Mouse (Mus musculus) liver, adult 2 months (tissue): Measurements from ENCODE around the gene BC005624. TPM values are rescaled to one million over a fixed set of nuclear protein-coding genes. Genes with fewer than 3 reads are reported as not detected.

Experiments used
- DNase-seq: peaks from one replicate; pipeline ENCODE4 v3.0.0-alpha.2; 2011; ENCODE audit warnings: low read depth, low spot score; ENCODE audit errors: extremely low read depth
- H3K27ac ChIP-seq: fragments of 200-500 bp; replicated peaks from 2 replicates; pipeline ENCODE4 v1.5.1; 2012; ENCODE audit warnings: low read depth, mild to moderate bottlenecking, control low read depth, inconsistent platforms, low read length; ENCODE audit not compliant: insufficient read depth
- H3K27me3 ChIP-seq: fragments of 200-500 bp; 2 replicates; pipeline ENCODE4 v1.6.1; 2012; ENCODE audit warnings: mild to moderate bottlenecking, moderate library complexity, low read length, inconsistent platforms; ENCODE audit not compliant: control insufficient read depth, insufficient read depth
- H3K36me3 ChIP-seq: fragments of 200-500 bp; 2 replicates; pipeline ENCODE4 v1.6.1; 2012; ENCODE audit warnings: low read length, inconsistent platforms; ENCODE audit not compliant: control insufficient read depth, insufficient read depth
- H3K4me1 ChIP-seq: fragments of 200-500 bp; 2 replicates; pipeline ENCODE4 v1.6.1; 2011; ENCODE audit warnings: low read length; ENCODE audit not compliant: control insufficient read depth, insufficient read depth
- H3K4me3 ChIP-seq: fragments of 200-500 bp; 2 replicates; pipeline ENCODE4 v1.5.1; 2011; ENCODE audit warnings: low read depth, mild to moderate bottlenecking, control low read depth, low read length, moderate library complexity; ENCODE audit not compliant: insufficient read depth
- H3K79me2 ChIP-seq: fragments of 200-500 bp; 2 replicates; pipeline ENCODE4 v1.6.1; 2012; ENCODE audit warnings: inconsistent platforms, mild to moderate bottlenecking, low read length, moderate library complexity; ENCODE audit not compliant: control insufficient read depth, insufficient read depth
- H3K9ac ChIP-seq: fragments of 200-500 bp; 2 replicates; pipeline ENCODE4 v1.6.1; 2012; ENCODE audit warnings: low read depth, mild to moderate bottlenecking, control low read depth, inconsistent platforms, low read length
- CTCF ChIP-seq: fragments of 200-500 bp; IDR thresholded peaks from 2 replicates; pipeline ENCODE4 v1.5.1; 2011; ENCODE audit warnings: low read depth, low read length, control low read depth
- POLR2A ChIP-seq: fragments of 200-500 bp; IDR thresholded peaks from 2 replicates; pipeline ENCODE4 v1.6.1; 2011; ENCODE audit warnings: low read length, control low read depth; ENCODE audit not compliant: insufficient read depth; ENCODE audit errors: extremely low read depth
- WGBS: fragments of 180-500 bp; shearing (Covaris S2); methylation state at CpG from one replicate; pipeline ENCODE4 v1.1.7; 2018; 5-methylcytosine and 5-hydroxymethylcytosine counted together
- polyA plus RNA-seq: library from polyadenylated mRNA; depleted of rRNA; stranded (reverse); fragments of >200 nt; gene quantifications from 2 replicates; pipeline ENCODE4 v1.2.3, GENCODE M21; 2012
- total RNA-seq: library from RNA; depleted of rRNA; stranded (reverse); fragments of >200 nt; gene quantifications from 2 replicates; pipeline ENCODE4 v1.2.3, GENCODE M21; 2014

Gene BC005624
- total and polyA plus RNA-seq, 2 experiments: 11.7 to 16.6 TPM

- 79% methylated on average over 5 of the region's 5 CpGs for WGBS
- no peak for TF ChIP-seq CTCF
- no peak for TF ChIP-seq POLR2A
- no peak overlapping the region for H3K4me3 ChIP-seq
- H3K4me1 ChIP-seq: no peaks in the 10 kb centered on the region
- H3K27ac ChIP-seq: no peak overlapping the region
- no peaks in the 10 kb centered on the region for H3K27me3 ChIP-seq
- DNase-seq: no peak
- H3K79me2 ChIP-seq: no peaks in the 10 kb centered on the region
- H3K36me3 ChIP-seq: no peaks in the 10 kb centered on the region
- no peak overlapping the region for H3K9ac ChIP-seq
Observed at GRCm38 (mm10) chr2:31006434-31006833, 24.4 kb upstream of the BC005624 start.

GRCm38 (mm10) chr2:31005453-31005852 is 23.5 kb upstream of the BC005624 start:
- Histone ChIP-seq H3K27me3 (no peaks in the 10 kb centered on the region), H3K4me1 (no peaks in the 10 kb centered on the region), H3K36me3 (no peaks in the 10 kb centered on the region), H3K4me3 (no peak overlapping the region), H3K27ac (no peak overlapping the region), H3K9ac (no peak overlapping the region), H3K79me2 (no peaks in the 10 kb centered on the region)
- no peak for TF ChIP-seq POLR2A
- TF ChIP-seq CTCF: no peak
- DNase-seq: no peak
- 90% methylated on average over 2 of the region's 2 CpGs for WGBS

- no peak overlapping the region for H3K4me3 ChIP-seq
- H3K79me2 ChIP-seq: no peaks in the 10 kb centered on the region
- DNase-seq: no peak
- no peak overlapping the region for H3K27ac ChIP-seq
- H3K4me1 ChIP-seq: no peaks in the 10 kb centered on the region
- H3K36me3 ChIP-seq: no peaks in the 10 kb centered on the region
- 98% methylated on average over 10 of the region's 10 CpGs for WGBS
- H3K27me3 ChIP-seq: no peaks in the 10 kb centered on the region
- no peak overlapping the region for H3K9ac ChIP-seq
- TF ChIP-seq POLR2A: no peak
- TF ChIP-seq CTCF: no peak
Observed at GRCm38 (mm10) chr2:31002857-31003256, 20.9 kb upstream of the BC005624 start.

GRCm38 (mm10) chr2:30998443-30999260 is 16.7 kb upstream of the BC005624 start:
- Histone ChIP-seq H3K9ac (no peak overlapping the region), H3K4me3 (no peak overlapping the region), H3K36me3 (no peaks in the 10 kb centered on the region), H3K4me1 (no peaks in the 10 kb centered on the region), H3K79me2 (no peaks in the 10 kb centered on the region), H3K27me3 (no peaks in the 10 kb centered on the region), H3K27ac (no peak overlapping the region)
- WGBS: 85% methylated on average over 8 of the region's 8 CpGs
- no peak for TF ChIP-seq CTCF
- TF ChIP-seq POLR2A: no peak
- DNase-seq: no peak

- TF ChIP-seq POLR2A (no peak), CTCF (no peak)
- no peaks in the 10 kb centered on the region for H3K27me3 ChIP-seq
- no peaks in the 10 kb centered on the region for H3K79me2 ChIP-seq
- no peak overlapping the region for H3K9ac ChIP-seq
- no peak overlapping the region for H3K4me3 ChIP-seq
- H3K4me1 ChIP-seq: no peaks in the 10 kb centered on the region
- peak; percentile 67 for DNase-seq
- WGBS: 68% methylated on average over 11 of the region's 11 CpGs
- no peak overlapping the region for H3K27ac ChIP-seq
- no peaks in the 10 kb centered on the region for H3K36me3 ChIP-seq
Observed at GRCm38 (mm10) chr2:30995432-30995996, 13.5 kb upstream of the BC005624 start.

- H3K4me3 ChIP-seq: no peak overlapping the region
- no peaks in the 10 kb centered on the region for H3K27me3 ChIP-seq
- WGBS: 93% methylated on average over 4 of the region's 4 CpGs
- no peak for TF ChIP-seq CTCF
- no peak for TF ChIP-seq POLR2A
- H3K36me3 ChIP-seq: no peaks in the 10 kb centered on the region
- no peak for DNase-seq
- no peak overlapping the region for H3K9ac ChIP-seq
- no peaks in the 10 kb centered on the region for H3K79me2 ChIP-seq
- H3K4me1 ChIP-seq: no peaks in the 10 kb centered on the region
- no peak overlapping the region for H3K27ac ChIP-seq
Observed at GRCm38 (mm10) chr2:30994853-30995252, 12.9 kb upstream of the BC005624 start.
